Mouse (Mus musculus) MEL (cell line): ENCODE data around the gene BC005537.

Source experiments
- CTCF ChIP-seq, 3 experiments: IDR thresholded peaks in 2 of 3; conservative IDR thresholded peaks in 1 of 3; 2 replicates each; pipeline ENCODE4 v1.5.1; 2011 to 2012; ENCODE audit warnings: low read length in 3 of 3, low read depth in 2 of 3, mild to moderate bottlenecking in 2 of 3, improper control_type of control experiment in 1 of 3, inconsistent platforms in 1 of 3, mixed read lengths in 1 of 3, moderate library complexity in 1 of 3; ENCODE audit not compliant: control insufficient read depth in 1 of 3, insufficient read depth in 1 of 3, poor library complexity in 1 of 3, severe bottlenecking in 1 of 3
- MAFK ChIP-seq: IDR thresholded peaks from 2 replicates; pipeline ENCODE4 v1.6.1; 2011; ENCODE audit warnings: low read depth, mild to moderate bottlenecking, low read length, improper control_type of control experiment, borderline replicate concordance
- POLR2A ChIP-seq, 2 experiments: IDR thresholded peaks; 2 replicates each; pipeline ENCODE4 v1.6.1; 2011 to 2012; ENCODE audit warnings: low read length in 2 of 2, mild to moderate bottlenecking in 2 of 2, control low read depth in 1 of 2, improper control_type of control experiment in 1 of 2, low read depth in 1 of 2, moderate library complexity in 1 of 2; ENCODE audit not compliant: control insufficient read depth in 1 of 2, insufficient read depth in 1 of 2, poor library complexity in 1 of 2
- USF1 ChIP-seq: IDR thresholded peaks from 2 replicates; pipeline ENCODE4 v1.6.1; 2014; ENCODE audit warnings: low read depth, mild to moderate bottlenecking, inconsistent platforms, low read length, improper control_type of control experiment, moderate library complexity

- TF ChIP-seq CTCF (IDR thresholded peaks at IDR 0.05 in 2 of 3, conservative IDR thresholded peaks at IDR 0.05 in 1 of 3; ENCODE audit: control insufficient read depth in 1 of 3, insufficient read depth in 1 of 3, low read depth in 2 of 3, low read length in 3 of 3, poor library complexity in 1 of 3, severe bottlenecking in 1 of 3) (no peak), USF1 (no peak), MAFK (no peak), POLR2A (IDR thresholded peaks at IDR 0.05; ENCODE audit: control insufficient read depth in 1 of 2, insufficient read depth in 1 of 2, low read depth in 1 of 2, low read length in 2 of 2, poor library complexity in 1 of 2) (no peak)
Measured at GRCm38 (mm10) chr13:24849318-24849717, 47.9 kb downstream of the BC005537 start.
